Mouse (Mus musculus): ENCODE measurements at regions not wholly inside any gene's neighbourhood (a gene's known extent, or its start where the extent isn't known, plus 50 kb on each side); places are given as distances from the start of the nearest gene placed in this dataset.
A peak's percentile ranks its signal among the peaks of the same experiment; 100 is the strongest.

- Histone ChIP-seq H3K79me2 (replicated peaks; ENCODE audit: control insufficient read depth, extremely low read depth, insufficient read depth, poor library complexity, severe bottlenecking) (no peaks in the 10 kb centered on the region), H3K9ac (ENCODE audit: insufficient read depth, low read depth) (no peak overlapping the region; the same call in 1 of the 2 replicates), H3K4me3 (replicated peaks in 1 of 3; ENCODE audit: low read depth in 2 of 3, low read length in 2 of 3, poor library complexity in 1 of 3) (no peak overlapping the region), H3K36me3 (replicated peaks in 1 of 2; ENCODE audit: control insufficient read depth in 1 of 2, insufficient read depth in 1 of 2, low read length in 1 of 2) (no peaks in the 10 kb centered on the region), H3K4me2 (ENCODE audit: insufficient read depth, low read depth, poor library complexity, severe bottlenecking) (no peak overlapping the region), H3K4me1 (ENCODE audit: control insufficient read depth in 1 of 2, insufficient read depth in 2 of 2) (peaks cover 19 to 40% of the 10 kb centered on the region in 2 experiments), H3K27me3 (replicated peaks) (no peaks in the 10 kb centered on the region), H3K9me3 (replicated peaks; ENCODE audit: low read length) (no peaks in the 10 kb centered on the region), H3K27ac (ENCODE audit: insufficient read depth, low read depth) (no peak overlapping the region)
- DNase-seq (ENCODE audit: extremely low read depth) = no peak
- TF ChIP-seq MXI1 (IDR thresholded peaks at IDR 0.05; ENCODE audit: low read depth, low read length) (no peak), EP300 (IDR thresholded peaks at IDR 0.05; ENCODE audit: low read length) (no peak)
- in situ Hi-C loops (cut with MboI; ENCODE audit: low pct_ligation_motif_present, low pct_unique_long_range_greater_than_20kb, low sequenced_read_pairs) = no loop called here
- dilution Hi-C loops (cut with MboI; ENCODE audit: extremely low pct_ligation_motif_present, extremely low pct_unique_long_range_greater_than_20kb, low sequenced_read_pairs) = no loop called here
Measured at GRCm38 (mm10) chr10:93369737-93370136, 58.8 kb upstream of the Elk3 start.

- no peaks in the 10 kb centered on the region for H3K79me2 ChIP-seq (replicated peaks; ENCODE audit: control insufficient read depth, extremely low read depth, insufficient read depth, poor library complexity, severe bottlenecking)
- dilution Hi-C loops (cut with MboI; ENCODE audit: extremely low pct_ligation_motif_present, extremely low pct_unique_long_range_greater_than_20kb, low sequenced_read_pairs) = no loop called here
- H3K9me3 ChIP-seq (replicated peaks; ENCODE audit: low read length) = no peaks in the 10 kb centered on the region
- peak overlapping the region; percentile 33; the same call in 1 of the 2 replicates for H3K9ac ChIP-seq (ENCODE audit: insufficient read depth, low read depth)
- no peaks in the 10 kb centered on the region for H3K36me3 ChIP-seq (replicated peaks in 1 of 2; ENCODE audit: control insufficient read depth in 1 of 2, insufficient read depth in 1 of 2, low read length in 1 of 2)
- H3K4me1 ChIP-seq (ENCODE audit: control insufficient read depth in 1 of 2, insufficient read depth in 2 of 2) = peaks cover 24 to 41% of the 10 kb centered on the region in 2 experiments
- TF ChIP-seq MAX (IDR thresholded peaks at IDR 0.05; ENCODE audit: low read length) (no peak), MXI1 (IDR thresholded peaks at IDR 0.05; ENCODE audit: low read depth, low read length) (no peak), POLR2AphosphoS2 (IDR thresholded peaks at IDR 0.05; ENCODE audit: low read depth, low read length) (no peak), ETS1 (conservative IDR thresholded peaks at IDR 0.05; ENCODE audit: low read depth, low read length) (no peak), ELF1 (IDR thresholded peaks at IDR 0.05; ENCODE audit: low read depth, low read length) (0 out of 2 replicates have a peak, but pooled peaks have one; percentile 16), BHLHE40 (IDR thresholded peaks at IDR 0.05; ENCODE audit: low read depth, low read length) (peak; percentile 39; the same call in 1 of the 2 replicates)
- H3K4me3 ChIP-seq (replicated peaks in 1 of 3; ENCODE audit: low read depth in 2 of 3, low read length in 2 of 3, poor library complexity in 1 of 3) = no peak overlapping the region
- no peak overlapping the region; the same call in 1 of the 2 replicates for H3K27ac ChIP-seq (ENCODE audit: insufficient read depth, low read depth)
- DNase-seq (ENCODE audit: extremely low read depth) = no peak
- in situ Hi-C loops (cut with MboI; ENCODE audit: low pct_ligation_motif_present, low pct_unique_long_range_greater_than_20kb, low sequenced_read_pairs) = no loop called here
- H3K4me2 ChIP-seq (ENCODE audit: insufficient read depth, low read depth, poor library complexity, severe bottlenecking) = peak overlapping the region; percentile 41; the same call in 1 of the 2 replicates
- no peaks in the 10 kb centered on the region for H3K27me3 ChIP-seq (replicated peaks)
Measured at GRCm38 (mm10) chr10:93370331-93370730, 59.4 kb upstream of the Elk3 start.

GRCm38 (mm10) chr10:93372281-93372680 is 61.3 kb upstream of the Elk3 start:
- DNase-seq (ENCODE audit: extremely low read depth) = no peak
- no peak overlapping the region for H3K9ac ChIP-seq (ENCODE audit: insufficient read depth, low read depth)
- no peaks in the 10 kb centered on the region for H3K79me2 ChIP-seq (replicated peaks; ENCODE audit: control insufficient read depth, extremely low read depth, insufficient read depth, poor library complexity, severe bottlenecking)
- H3K4me2 ChIP-seq (ENCODE audit: insufficient read depth, low read depth, poor library complexity, severe bottlenecking) = no peak overlapping the region
- dilution Hi-C loops (cut with MboI; ENCODE audit: extremely low pct_ligation_motif_present, extremely low pct_unique_long_range_greater_than_20kb, low sequenced_read_pairs) (no loop called here), in situ Hi-C loops (cut with MboI; ENCODE audit: low pct_ligation_motif_present, low pct_unique_long_range_greater_than_20kb, low sequenced_read_pairs) (no loop called here)
- no peak overlapping the region for H3K4me3 ChIP-seq (replicated peaks in 1 of 3; ENCODE audit: low read depth in 2 of 3, low read length in 2 of 3, poor library complexity in 1 of 3)
- H3K4me1 ChIP-seq (ENCODE audit: control insufficient read depth in 1 of 2, insufficient read depth in 2 of 2) = peaks cover 22 to 29% of the 10 kb centered on the region in 2 experiments
- no peaks in the 10 kb centered on the region for H3K9me3 ChIP-seq (replicated peaks; ENCODE audit: low read length)
- TF ChIP-seq SIN3A (IDR thresholded peaks at IDR 0.05; ENCODE audit: low read length) (no peak), TCF12 (IDR thresholded peaks at IDR 0.05; ENCODE audit: low read depth, low read length) (no peak), ZKSCAN1 (IDR thresholded peaks at IDR 0.05; ENCODE audit: borderline replicate concordance, low read depth, low read length) (no peak)
- no peaks in the 10 kb centered on the region for H3K36me3 ChIP-seq (replicated peaks in 1 of 2; ENCODE audit: control insufficient read depth in 1 of 2, insufficient read depth in 1 of 2, low read length in 1 of 2)
- H3K27me3 ChIP-seq (replicated peaks) = no peaks in the 10 kb centered on the region
- no peak overlapping the region for H3K27ac ChIP-seq (ENCODE audit: insufficient read depth, low read depth)
